Mouse (Mus musculus): ENCODE results near the gene Pgap3. TPM values are rescaled to one million over a fixed set of nuclear protein-coding genes. Genes with fewer than 3 reads are reported as not detected.

Gene Pgap3
- 17.5 and 17.6 TPM in 2 replicates for polyA plus RNA-seq (2012; rRNA removed)

GRCm38 (mm10) chr11:98400161-98400726 is at the start of gene Pgap3:
Pgap3 (minus strand) TSS chr11:98400490.

GRCm38 (mm10) chr11:98446213-98446561 is 45.9 kb upstream of the Pgap3 start, which contains the start of gene Grb7:
Grb7 (plus strand) TSS chr11:98446394.

DNA sequence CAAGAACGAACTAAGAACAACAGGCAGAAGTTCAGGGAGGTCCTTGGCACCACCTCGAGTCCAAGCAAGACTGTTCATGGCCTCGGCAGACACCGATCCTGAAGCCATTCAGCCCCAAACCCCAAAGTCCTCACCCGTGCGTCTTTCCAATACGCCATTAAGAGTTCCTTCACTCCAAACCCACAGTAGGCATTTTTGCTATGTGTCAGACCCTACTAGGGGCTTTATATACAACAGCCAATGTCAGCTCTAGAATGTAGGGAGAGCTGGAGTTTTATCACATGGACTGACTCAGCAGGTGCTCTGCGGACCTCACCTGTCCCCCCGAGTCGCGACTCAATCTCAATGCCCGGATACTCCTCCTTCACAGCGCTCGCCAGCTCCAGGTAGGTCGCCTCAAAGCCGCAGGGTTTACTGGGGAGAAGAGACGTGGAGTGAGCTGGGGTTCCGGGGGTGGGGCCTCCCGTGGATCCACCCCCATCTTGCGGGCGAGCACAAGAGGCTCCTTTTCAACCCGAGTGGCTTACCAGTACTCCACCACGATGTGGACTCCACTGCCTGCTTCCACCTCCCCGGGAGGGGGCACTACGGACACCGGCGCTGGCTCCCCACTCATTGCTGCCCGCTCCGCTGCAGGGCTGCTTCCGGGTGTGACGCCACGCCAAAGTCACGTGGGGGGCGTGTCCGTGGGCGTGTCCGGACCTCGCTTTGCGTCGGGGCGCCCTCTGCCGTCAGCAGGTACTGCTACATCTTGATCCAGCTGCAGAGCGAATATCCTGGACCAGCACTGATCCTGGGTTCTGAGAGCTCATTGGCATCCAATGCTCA is 38.3 kb upstream of the Pgap3 start, which contains the start of gene Mien1:
Gene Mien1 (minus strand): TSS at position 661 of the 828 bp plus-strand sequence.

DNA sequence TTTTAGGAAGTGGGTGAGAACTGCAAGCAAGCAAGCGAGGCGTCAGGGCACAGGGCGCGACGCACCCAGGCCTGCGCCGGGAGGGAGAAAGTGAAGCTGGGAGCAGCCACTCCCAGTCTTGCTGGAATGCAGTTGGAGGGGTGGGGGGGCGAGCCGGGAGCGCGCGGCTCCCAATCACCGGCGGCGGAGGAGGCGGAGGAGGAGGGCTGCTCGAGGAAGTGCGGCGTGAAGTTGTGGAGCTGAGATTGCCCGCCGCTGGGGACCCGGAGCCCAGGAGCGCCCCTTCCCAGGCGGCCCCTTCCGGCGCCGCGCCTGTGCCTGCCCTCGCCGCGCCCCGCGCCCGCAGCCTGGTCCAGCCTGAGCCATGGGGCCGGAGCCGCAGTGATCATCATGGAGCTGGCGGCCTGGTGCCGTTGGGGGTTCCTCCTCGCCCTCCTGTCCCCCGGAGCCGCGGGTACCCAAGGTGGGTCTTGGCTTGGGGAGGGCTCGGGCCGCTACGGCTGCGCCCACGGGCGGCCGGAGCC is 12.0 kb upstream of the Pgap3 start, which contains the start of gene Erbb2:
Gene Erbb2 (plus strand): TSS at position 198 of the 524 bp plus-strand sequence.

DNA sequence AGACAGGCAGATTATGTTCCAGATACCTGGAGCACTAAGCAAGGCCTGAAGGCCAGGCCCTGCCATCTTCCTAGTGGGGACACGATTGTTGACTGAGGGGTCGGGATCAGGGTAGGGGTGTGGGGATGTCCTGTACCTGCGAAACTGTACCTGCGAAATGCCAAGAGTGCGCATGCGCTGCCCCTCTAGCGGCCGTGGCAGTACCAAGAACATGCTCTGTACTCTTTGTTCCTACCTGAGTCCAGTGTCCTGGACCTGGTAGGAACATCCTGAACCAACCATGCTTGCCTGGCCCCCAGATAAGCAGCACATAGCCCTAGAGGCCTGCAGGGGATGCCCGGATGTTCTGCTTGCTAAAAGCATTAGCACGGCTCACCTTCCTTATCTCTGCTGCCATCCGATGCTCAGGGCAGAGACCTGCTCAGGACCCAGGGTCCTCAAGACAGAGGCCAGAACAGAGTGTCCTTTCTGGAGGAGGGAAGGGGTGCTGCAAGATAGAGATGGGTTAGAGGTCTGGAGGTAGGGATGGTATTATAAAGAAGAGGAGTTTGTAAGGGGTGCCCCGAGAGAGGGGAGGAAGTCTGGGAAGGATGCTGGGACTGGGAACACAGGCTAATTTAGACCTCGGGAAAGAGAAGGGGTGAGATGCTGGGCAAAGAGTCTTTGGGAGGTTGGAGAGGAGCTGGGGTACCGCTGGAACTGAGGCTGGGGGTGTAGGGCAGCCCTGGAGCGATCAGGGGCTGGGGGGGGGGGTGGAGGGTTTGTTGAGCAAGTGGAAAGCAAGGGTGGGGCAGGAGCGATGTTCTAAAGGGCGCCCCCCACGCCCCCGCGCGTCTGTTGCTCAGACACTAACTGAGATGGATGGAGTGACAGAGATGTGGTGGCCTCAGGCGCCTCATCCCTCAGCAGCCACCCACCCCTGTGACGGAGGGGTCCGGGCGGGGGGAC is 14.4 kb downstream of the Pgap3 start, which contains the start of gene Pnmt:
Gene Pnmt (plus strand): TSS at position 813 of the 948 bp plus-strand sequence.

GRCm38 (mm10) chr11:98383261-98384030 is 16.8 kb downstream of the Pgap3 start, which contains the start of gene Tcap:
Tcap (plus strand) TSS chr11:98383811.

DNA sequence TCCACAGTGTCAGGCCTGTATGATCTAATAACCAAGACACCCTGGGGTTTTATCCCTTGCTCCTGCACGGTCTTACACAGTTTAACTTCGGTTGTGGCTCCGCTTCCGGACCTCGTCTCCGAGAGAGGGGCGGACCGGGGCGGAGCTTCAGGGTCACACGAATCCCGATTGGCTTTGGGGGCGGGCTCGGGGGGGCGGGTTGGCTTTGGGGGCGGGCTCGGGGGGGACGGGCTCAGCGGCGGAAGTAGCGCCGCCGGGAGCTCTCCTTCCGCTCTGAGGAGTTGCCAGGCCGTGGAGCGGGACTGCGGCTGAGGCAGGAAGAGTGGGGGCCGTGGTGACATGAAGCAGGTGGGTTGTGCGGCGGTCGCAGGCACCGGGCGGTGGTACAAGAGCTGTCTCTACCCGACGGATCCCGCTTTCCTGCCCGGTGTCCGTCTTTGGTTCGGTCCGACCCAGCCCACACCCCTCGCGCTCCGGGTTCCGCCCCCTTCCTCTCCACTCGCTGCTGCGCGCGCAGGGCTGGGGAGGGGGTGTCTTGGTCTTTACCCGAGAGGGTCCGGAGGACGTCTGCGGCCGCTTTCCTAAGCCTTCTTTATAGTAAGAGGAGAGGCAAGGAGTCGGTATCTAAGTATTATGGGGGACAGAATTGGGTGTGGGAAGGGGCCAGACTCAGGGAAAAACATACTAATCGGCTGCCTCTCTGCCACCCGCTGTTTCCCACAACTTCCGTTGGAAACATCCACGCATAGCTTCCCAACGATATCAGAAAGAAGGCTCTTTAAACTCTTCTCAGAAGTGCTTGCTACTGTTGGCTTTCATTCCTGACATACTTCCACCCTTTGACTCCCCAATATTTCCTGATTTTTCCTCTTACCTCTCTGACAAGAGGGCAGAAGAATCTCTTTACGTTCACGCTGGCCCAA is 41.9 kb downstream of the Pgap3 start, which contains the start of gene Stard3:
Gene Stard3 (plus strand): TSS at position 208 of the 923 bp plus-strand sequence.

GRCm38 (mm10) chr11:98348083-98348961 is 52.0 kb downstream of the Pgap3 start, which contains the start of gene Ppp1r1b:
Ppp1r1b (plus strand) TSS chr11:98348404.

Other genes with a start within 250 kb of the Pgap3 start
- gene Med1, start 207.2 kb downstream of the Pgap3 start, polyA plus RNA-seq (2012; rRNA removed) = 1.3 and 2.2 TPM in 2 replicates
- 2.0 and 3.1 TPM in 2 replicates for gene Cdk12, start 197.4 kb downstream of the Pgap3 start, polyA plus RNA-seq (2012; rRNA removed)
- gene Neurod2, start 70.8 kb downstream of the Pgap3 start, polyA plus RNA-seq (2012; rRNA removed) = not detected in 2 replicates
- 31.9 and 53.0 TPM in 2 replicates for gene Ppp1r1b, start 52.1 kb downstream of the Pgap3 start, polyA plus RNA-seq (2012; rRNA removed)
- gene Stard3, start 42.1 kb downstream of the Pgap3 start, polyA plus RNA-seq (2012; rRNA removed) = 48.4 and 53.8 TPM in 2 replicates
- gene Tcap, start 16.7 kb downstream of the Pgap3 start, polyA plus RNA-seq (2012; rRNA removed) = 32.7 and 42.1 TPM in 2 replicates
- gene Pnmt, start 14.0 kb downstream of the Pgap3 start, polyA plus RNA-seq (2012; rRNA removed) = 0.16 TPM in 1 of 2 replicates, not detected in the other
- 31.2 and 35.3 TPM in 2 replicates for gene Erbb2, start 12.0 kb upstream of the Pgap3 start, polyA plus RNA-seq (2012; rRNA removed)
- gene Mien1, start 38.5 kb upstream of the Pgap3 start, polyA plus RNA-seq (2012; rRNA removed) = 22.9 and 23.3 TPM in 2 replicates
- gene Grb7, start 45.9 kb upstream of the Pgap3 start, polyA plus RNA-seq (2012; rRNA removed) = 30.1 and 30.4 TPM in 2 replicates
- 0.21 and 0.39 TPM in 2 replicates for gene Ikzf3, start 145.5 kb upstream of the Pgap3 start, polyA plus RNA-seq (2012; rRNA removed)
- gene Zpbp2, start 150.6 kb upstream of the Pgap3 start, polyA plus RNA-seq (2012; rRNA removed) = not detected in 2 replicates
- gene Ormdl3, start 186.9 kb upstream of the Pgap3 start, polyA plus RNA-seq (2012; rRNA removed) = 25.0 and 29.7 TPM in 2 replicates
- gene Lrrc3c, start 197.8 kb upstream of the Pgap3 start, polyA plus RNA-seq (2012; rRNA removed) = not detected in 2 replicates
- gene Gm12355, start 225.2 kb upstream of the Pgap3 start, polyA plus RNA-seq (2012; rRNA removed) = not detected in 2 replicates
- 0.05 TPM in 1 of 2 replicates, not detected in the other for gene Gsdma3, start 225.9 kb upstream of the Pgap3 start, polyA plus RNA-seq (2012; rRNA removed)
- 1,555 and 1,561 TPM in 2 replicates for gene Gsdma2, start 246.3 kb upstream of the Pgap3 start, polyA plus RNA-seq (2012; rRNA removed)

All from stomach, adult 2 months (tissue).